Mouse (Mus musculus): ENCODE measurements around the gene Rsrc1. TPM values are rescaled to one million over a fixed set of nuclear protein-coding genes. Genes with fewer than 3 reads are reported as not detected.

Gene Rsrc1
- 10 to 100 TPM; 19.3 to 20.4 TPM for total RNA-seq (2021)

GRCm38 (mm10) chr3:66981101-66981661 is at the start of gene Rsrc1:
TSS of gene Rsrc1 (plus strand) at chr3:66981390.
- peak; percentile 43 to 65 for DNase-seq
- intact Hi-C loops (cut with DNase I), result no loop called here

DNA sequence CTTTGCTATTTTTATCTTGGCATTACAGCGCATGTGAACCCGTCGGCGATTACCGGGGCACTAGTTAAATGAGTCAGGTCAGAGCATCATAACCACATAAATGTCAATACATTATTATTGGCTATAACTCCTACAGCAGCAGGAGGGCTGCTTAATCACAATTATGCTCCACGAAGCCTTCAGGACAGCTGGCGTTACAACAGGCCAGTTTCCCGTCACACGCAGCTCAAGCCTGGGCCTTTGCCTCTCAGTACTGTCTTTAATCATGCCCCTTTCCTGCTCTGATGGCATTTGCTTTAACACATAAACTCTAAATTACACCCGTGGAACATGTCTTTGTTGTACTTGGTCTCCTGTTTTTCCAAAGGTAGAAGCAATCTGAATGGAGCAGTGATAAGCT is 41.5 kb upstream of the Rsrc1 start:
- no peak for DNase-seq
- intact Hi-C loops (cut with DNase I), result no loop called here

- intact Hi-C loops (cut with DNase I), result no loop called here
These were observed 26.1 kb upstream of the Rsrc1 start for GRCm38 (mm10) chr3:66955126-66955525.

GRCm38 (mm10) chr3:66959972-66960371 is 21.2 kb upstream of the Rsrc1 start:
- intact Hi-C loops (cut with DNase I), result no loop called here
- DNase-seq, result no peak

More at GRCm38 (mm10) chr3:66955126-66955525, 26.1 kb upstream of the Rsrc1 start:
- no peak for DNase-seq

GRCm38 (mm10) chr3:66964884-66965283 is 16.3 kb upstream of the Rsrc1 start:
- no peak for DNase-seq
- intact Hi-C loops (cut with DNase I), result loop anchor here (5.0 kb wide), 1 partner anchor 372 kb away; no protein-coding TSS in a partner anchor

DNA sequence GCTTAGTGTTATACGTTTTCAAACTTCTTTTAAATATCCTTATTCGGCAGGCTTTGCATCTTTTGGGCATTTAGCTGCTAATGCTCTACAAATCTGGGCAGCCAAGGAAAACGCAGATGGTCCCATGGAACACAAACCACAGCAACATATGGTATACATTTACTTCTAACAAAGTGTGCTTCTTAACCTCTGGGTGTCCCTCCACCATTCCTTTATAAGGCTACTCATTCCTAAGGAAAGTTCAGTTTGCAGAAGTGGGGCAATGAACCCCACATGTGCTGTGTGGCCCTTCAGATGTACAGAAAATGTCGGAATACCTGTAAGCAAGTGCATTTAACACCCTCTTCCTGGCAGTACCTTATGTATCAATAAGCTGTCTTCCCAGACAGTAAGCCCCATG is 13.7 kb upstream of the Rsrc1 start:
- no peak for DNase-seq
- intact Hi-C loops (cut with DNase I), result loop anchor here (5.0 kb wide), 1 partner anchor 370 kb away; no protein-coding TSS in a partner anchor

DNA sequence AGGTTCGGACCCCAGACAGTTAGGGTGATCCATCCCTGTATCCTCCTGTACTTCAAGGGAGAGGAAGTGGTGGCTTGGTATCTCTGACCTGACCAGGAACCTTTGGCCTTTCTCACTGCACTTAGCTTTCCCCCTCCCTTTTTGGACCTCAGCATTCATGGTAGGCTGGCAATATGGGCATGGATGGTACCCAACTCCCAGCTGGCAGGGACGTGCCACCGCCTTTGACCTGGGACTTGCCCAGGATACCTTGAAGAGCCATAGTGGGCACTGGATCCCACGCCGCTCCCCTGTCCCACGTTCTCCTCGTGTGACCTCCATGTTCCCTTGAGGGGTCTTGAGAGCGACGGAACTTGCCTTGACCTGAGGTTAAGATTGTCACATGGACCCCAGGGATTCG is 10.9 kb upstream of the Rsrc1 start:
- intact Hi-C loops (cut with DNase I), result no loop called here
- DNase-seq, result no peak

GRCm38 (mm10) chr3:66970661-66971331 is 10.4 kb upstream of the Rsrc1 start:
- peak in 1 of 2 experiments; percentile 3 for DNase-seq
- intact Hi-C loops (cut with DNase I), result no loop called here

GRCm38 (mm10) chr3:66972191-66972950 is 8.8 kb upstream of the Rsrc1 start:
- DNase-seq, result peak; percentile 11 to 20
- intact Hi-C loops (cut with DNase I), result no loop called here

DNA sequence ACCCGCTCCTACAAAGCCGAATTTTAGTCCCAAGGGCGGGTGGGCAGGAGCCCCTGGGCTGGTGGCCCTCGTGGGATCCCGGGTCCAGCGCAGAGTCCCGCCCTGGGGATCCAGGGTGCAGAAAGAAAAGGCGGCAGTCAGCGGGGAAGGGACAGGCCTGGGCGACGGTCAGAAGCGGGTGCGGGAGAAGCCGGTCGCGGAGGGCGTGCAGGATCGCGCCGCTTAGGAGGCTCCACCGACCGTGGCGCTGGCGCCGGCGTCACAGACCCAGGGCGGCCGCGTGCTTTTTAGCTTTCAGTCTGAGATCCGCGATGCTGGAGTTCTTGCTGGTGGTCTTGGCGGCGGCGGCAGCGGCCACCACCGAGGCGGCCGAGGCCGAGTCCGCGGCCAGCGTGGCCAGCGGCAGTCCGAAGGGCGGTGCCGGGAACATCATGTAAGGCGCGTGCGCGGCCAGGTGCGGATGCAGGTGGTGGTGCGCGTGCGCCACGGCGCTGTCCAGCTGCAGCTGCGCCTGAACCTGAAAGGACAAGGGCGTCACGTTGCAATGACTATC is 7.7 kb upstream of the Rsrc1 start:
- DNase-seq, result peak; percentile 42 to 53
- intact Hi-C loops (cut with DNase I), result no loop called here

DNA sequence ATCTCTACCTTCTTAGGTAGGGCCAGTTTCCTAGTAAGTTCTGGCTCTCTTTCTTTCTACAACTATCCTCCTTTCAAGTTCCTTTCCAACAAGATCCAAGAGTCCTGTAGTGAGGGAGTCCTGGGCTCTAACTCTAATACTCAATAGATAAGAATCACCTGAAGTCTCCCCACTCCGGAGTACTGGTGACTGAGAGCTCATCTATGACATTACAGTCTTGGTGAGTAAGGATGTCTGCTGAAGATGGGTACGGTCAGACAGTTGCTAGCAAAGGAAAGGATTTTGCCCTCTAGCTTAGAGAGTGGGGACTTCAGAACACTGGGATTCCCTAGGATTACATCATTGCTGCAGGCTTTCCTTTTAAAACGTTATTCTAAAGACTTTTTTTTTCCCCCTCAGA is 6.7 kb upstream of the Rsrc1 start:
- peak in 1 of 2 experiments; percentile 2 for DNase-seq
- intact Hi-C loops (cut with DNase I), result no loop called here

DNA sequence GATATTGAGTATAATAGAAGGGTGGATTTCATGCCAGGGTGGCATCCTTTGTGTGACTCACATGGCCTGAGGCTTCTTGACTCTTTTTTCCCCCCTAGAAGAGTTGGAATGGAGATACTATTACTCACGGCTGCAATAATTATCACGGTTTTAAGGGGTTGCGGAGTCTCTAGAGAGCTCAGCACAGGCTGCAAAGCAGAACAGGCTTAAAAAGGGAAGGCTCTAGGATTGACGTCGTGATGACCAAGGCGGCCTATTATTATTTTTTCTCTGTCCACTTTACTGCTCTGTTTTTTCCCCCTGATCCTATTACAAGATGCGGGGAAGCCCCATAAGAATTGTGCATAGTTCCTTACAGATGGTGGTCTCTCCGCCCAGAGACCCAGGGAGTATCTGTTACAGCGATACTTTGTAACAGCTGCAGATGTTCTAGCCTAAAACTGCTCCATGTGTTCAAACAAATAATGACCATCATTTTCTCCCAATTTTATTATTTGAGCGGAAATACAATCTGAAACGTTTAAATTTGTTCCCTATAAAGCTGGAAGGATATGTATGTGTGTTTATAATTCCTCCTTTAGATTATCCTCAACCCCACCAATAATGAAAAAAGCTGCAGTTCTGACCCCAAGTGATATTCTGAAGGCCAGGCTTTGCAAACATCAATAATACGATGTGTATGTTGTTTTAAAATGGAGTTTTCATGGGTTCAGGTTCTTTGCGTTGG is 4.1 kb upstream of the Rsrc1 start:
- DNase-seq, result peak; percentile 8 to 10
- intact Hi-C loops (cut with DNase I), result loop anchor here (5.0 kb wide), 2 partner anchors 290 to 365 kb away; no protein-coding TSS in a partner anchor

DNA sequence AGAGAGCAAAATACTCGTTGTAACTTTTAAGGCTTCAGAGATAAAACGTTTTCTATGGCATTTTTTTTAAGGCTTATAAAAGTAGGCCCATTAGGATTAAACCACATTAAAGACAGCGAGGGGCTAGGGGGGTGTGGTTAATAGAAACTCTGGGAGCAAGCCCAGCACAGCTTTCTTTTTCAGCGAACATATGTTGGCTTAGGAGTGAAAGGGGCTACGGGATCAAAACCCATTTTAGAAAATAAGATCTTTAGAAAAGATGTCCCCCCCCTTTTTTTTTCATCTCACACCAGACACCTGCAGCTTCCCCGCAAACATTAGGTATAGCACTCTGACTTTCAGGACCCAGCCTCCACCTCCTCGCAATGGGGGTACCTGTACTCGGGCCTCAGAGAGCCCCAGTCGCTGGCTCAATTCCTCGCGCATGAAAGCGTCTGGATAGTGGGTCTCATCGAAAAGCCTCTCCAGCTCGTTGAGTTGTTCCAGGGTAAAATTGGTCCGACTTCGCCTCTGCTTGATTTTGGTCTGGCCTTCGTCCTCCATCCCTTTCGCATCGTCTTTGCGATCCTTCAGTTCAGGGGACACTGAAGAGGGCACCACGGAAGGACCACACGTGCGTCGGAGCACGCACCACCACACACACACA is 3.3 kb upstream of the Rsrc1 start:
- intact Hi-C loops (cut with DNase I), result loop anchor here (5.0 kb wide), 2 partner anchors 289 to 364 kb away; no protein-coding TSS in a partner anchor
- DNase-seq, result peak; percentile 7 to 14

DNA sequence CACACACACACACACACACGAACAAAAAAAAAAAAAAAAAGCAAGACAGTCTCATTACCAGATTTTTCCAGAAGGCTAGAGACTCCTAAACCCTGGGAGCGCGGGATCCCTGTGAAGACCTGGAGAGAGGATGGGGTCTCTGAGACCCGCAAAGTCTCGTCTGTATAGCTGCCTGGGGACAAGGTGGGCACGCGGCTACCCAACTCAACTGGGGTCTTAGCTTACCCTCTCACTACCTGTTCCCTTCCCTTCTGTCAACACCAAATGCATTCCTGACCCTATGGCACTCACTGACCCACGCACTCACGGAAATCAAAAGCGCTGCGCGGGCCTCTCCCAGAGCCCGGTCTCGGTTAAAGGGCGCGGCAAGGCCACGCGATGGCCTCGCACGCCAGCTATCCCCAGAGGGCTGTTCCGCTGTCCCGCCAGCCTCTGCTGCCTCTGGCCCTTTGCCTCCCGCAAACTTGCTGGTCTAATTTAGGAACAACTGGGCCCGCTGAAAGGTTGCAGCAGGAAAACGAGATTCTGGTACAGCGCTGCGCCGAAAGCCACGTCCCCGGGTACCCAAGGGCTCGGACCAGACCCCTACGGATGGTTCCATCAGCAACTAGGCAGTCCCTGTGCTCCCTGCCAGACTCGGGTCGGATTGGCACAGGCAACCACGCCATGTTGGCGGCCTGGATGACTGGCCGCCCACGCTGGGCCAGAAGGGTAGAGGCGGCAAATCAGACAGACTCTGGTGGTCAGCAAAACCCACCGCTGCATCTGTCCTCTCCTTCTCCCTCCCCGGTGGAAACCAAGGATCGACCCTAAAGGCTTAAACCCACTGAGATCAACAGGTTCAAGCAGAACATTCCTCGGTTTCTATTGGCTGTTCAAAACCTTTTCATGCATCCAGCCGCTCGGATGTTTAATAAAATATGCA is 2.5 kb upstream of the Rsrc1 start:
- peak; percentile 36 to 48 for DNase-seq
- intact Hi-C loops (cut with DNase I), result loop anchor here (5.0 kb wide), 2 partner anchors 289 to 364 kb away; no protein-coding TSS in a partner anchor

DNA sequence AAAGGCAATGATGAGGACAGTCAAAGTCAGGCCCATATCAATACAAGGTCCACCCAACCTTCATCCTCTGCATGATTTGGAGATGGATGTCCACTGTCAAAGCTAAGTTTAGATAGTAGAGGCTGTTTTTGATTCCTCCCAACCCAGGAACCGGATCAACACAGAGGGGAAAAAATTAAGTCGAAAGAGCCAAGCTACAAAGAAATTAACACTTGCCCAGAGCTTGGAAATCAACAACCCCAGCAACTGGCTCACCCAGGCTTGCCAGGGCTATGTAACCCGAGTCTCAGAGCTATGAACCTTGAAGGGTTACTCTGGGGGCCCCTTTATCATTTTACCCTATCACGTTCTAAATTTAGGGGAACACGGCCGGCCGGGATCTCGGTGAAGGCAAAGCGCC is 1.7 kb upstream of the Rsrc1 start:
- intact Hi-C loops (cut with DNase I), result loop anchor here (5.0 kb wide), 2 partner anchors 288 to 363 kb away; no protein-coding TSS in a partner anchor
- DNase-seq, result peak; percentile 10 to 15

DNA sequence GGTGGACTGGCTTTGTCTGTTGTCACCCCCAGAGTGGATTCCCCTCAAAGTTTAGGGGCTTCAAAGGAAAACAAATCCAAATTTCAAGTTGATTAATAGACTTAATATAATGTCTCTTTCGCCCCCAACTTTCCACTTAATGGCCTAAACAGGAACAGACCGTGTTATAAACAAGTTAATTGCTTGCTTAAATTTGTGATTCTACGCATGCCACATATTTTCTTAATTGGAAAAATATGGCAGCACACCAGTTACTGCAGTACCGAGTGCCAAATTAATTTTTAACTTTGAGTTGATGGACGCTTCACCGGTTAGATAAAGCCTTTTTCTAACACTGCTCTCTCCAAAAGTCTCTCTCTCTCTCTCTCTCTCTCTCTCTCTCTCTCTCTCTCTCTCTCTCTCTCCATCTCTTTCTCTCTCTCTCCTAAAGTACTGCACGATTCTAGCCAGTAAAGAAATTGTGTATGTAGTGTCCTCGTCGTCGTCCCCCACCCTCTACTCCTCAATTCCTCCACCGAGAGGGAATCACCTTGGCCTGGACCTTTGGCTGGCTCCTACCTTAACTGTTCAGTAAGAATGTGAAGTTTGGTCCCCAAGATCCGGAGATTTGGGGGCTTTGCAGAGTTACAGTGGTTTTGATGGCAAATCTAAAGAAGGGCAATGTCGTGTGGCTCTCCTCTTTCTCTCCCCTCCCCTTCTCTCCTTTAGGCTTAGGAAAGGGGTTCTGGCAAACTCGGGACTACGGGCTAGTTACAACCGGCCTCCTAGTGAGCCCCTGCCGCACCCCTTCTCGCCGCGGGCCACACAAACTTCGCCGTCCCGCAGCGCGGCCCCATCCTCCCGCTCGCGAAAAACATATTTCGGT is 847 bp upstream of the Rsrc1 start:
- DNase-seq, result peak in 1 of 2 experiments; percentile 17
- intact Hi-C loops (cut with DNase I), result no loop called here

- intact Hi-C loops (cut with DNase I), result no loop called here
- peak; percentile 14 to 22 for DNase-seq
These were observed 516 bp downstream of the Rsrc1 start, which contains the start of gene Shox2 for GRCm38 (mm10) chr3:66981706-66982105. TSS of gene Shox2 (minus strand) at chr3:66981771.
